Mouse (Mus musculus) inflammation-experienced regulatory T-cells, adult 6 months (primary cell): ENCODE data around the gene Agbl2. TPM values are rescaled to one million over a fixed set of nuclear protein-coding genes. Genes with fewer than 3 reads are reported as not detected.

Experiments
- ATAC-seq: one replicate; pipeline ENCODE4 v1.8.0; 2017
- polyA plus RNA-seq, 3 experiments: library from polyadenylated mRNA; unstranded; fragments of 100-300 nt; shearing (Covaris generic); gene quantifications; one replicate each; pipeline ENCODE4 v1.2.1; 2017

Gene Agbl2
- not detected for polyA plus RNA-seq

GRCm38 (mm10) chr2:90782458-90782857 is at the start of gene Agbl2:
Gene Agbl2 (plus strand): TSS chr2:90782727.
- no peak for ATAC-seq

- no peak for ATAC-seq
These were observed 47.2 kb upstream of the Agbl2 start for GRCm38 (mm10) chr2:90735326-90735725.

- no peak for ATAC-seq
These were observed 43.7 kb upstream of the Agbl2 start for GRCm38 (mm10) chr2:90738801-90739200.

- no peak for ATAC-seq
These were observed 43.2 kb upstream of the Agbl2 start for GRCm38 (mm10) chr2:90739327-90739726.

GRCm38 (mm10) chr2:90739921-90740320 is 42.6 kb upstream of the Agbl2 start:
- ATAC-seq = no peak

GRCm38 (mm10) chr2:90744285-90745052 is 38.1 kb upstream of the Agbl2 start:
- ATAC-seq = peak; percentile 1

- peak; percentile 95 for ATAC-seq
These were observed 37.4 kb upstream of the Agbl2 start, which contains the start of gene Fnbp4 for GRCm38 (mm10) chr2:90745053-90745678. Gene Fnbp4 (plus strand): TSS chr2:90745370.

- peak; percentile 18 for ATAC-seq
These were observed 36.6 kb upstream of the Agbl2 start for GRCm38 (mm10) chr2:90745740-90746537.

GRCm38 (mm10) chr2:90746538-90746865 is 36.0 kb upstream of the Agbl2 start:
- ATAC-seq = no peak

GRCm38 (mm10) chr2:90747131-90747530 is 35.4 kb upstream of the Agbl2 start:
- no peak for ATAC-seq

- ATAC-seq = no peak
These were observed 32.7 kb upstream of the Agbl2 start for GRCm38 (mm10) chr2:90749676-90750459.

GRCm38 (mm10) chr2:90753565-90753964 is 29.0 kb upstream of the Agbl2 start:
- ATAC-seq = no peak

- ATAC-seq = no peak
These were observed 28.3 kb upstream of the Agbl2 start for GRCm38 (mm10) chr2:90754188-90754587.

GRCm38 (mm10) chr2:90765123-90765522 is 17.4 kb upstream of the Agbl2 start:
- ATAC-seq = no peak

GRCm38 (mm10) chr2:90781323-90781722 is 1.2 kb upstream of the Agbl2 start:
- no peak for ATAC-seq

GRCm38 (mm10) chr2:90781938-90782337 is 589 bp upstream of the Agbl2 start:
- no peak for ATAC-seq

- ATAC-seq = no peak
These were observed 467 bp downstream of the Agbl2 start for GRCm38 (mm10) chr2:90782901-90783486.

- ATAC-seq = no peak
These were observed 5.6 kb downstream of the Agbl2 start for GRCm38 (mm10) chr2:90788126-90788525.

GRCm38 (mm10) chr2:90808241-90809126 is 26.0 kb downstream of the Agbl2 start:
- ATAC-seq = no peak

GRCm38 (mm10) chr2:90810751-90811150 is 28.2 kb downstream of the Agbl2 start:
- ATAC-seq = no peak

GRCm38 (mm10) chr2:90815266-90815665 is 32.7 kb downstream of the Agbl2 start:
- ATAC-seq = no peak
